In genomic region chr17:83337051-83337898, GRCm38 (mm10) we compare ENCODE assay signal across 13 mouse cellular contexts. TPM values are rescaled to one million over a fixed set of nuclear protein-coding genes. Genes with fewer than 3 reads are reported as not detected.
DNase-seq lines count a peak whose midpoint lies in the region; ATAC-seq and TF ChIP-seq lines count a peak whose summit lies in the region.
"Had no signal": no experiment of that assay in that cellular context is flagged by ENCODE, and none has a peak within 500 bp of the region (broad histone marks: within the 10 kb centered on the region; RNA-seq: fewer than 3 reads in every experiment).

No protein-coding gene starts in this region.

- intact Hi-C loops in gastrocnemius, adult 2 months (cut with DNase I): no loop called here

- no peak for ATAC-seq in stomach, postnatal 0 days (ENCODE audit: low FRiP score, low TSS enrichment)
- ATAC-seq in forebrain, postnatal 0 days: no peak
- ATAC-seq in midbrain, embryonic 13.5 days: no peak

- TF ChIP-seq POLR2A in lung, adult 2 months (IDR thresholded peaks at IDR 0.05; ENCODE audit: borderline replicate concordance, extremely low read depth, low read depth, low read length): no peak

- H3K27me3 ChIP-seq in stomach, postnatal 0 days (ENCODE audit: control insufficient read depth, insufficient read depth, low read length): no peaks in the 10 kb centered on the region
- H3K27me3 ChIP-seq in forebrain, postnatal 0 days (ENCODE audit: insufficient read depth, low read length): no peaks in the 10 kb centered on the region
- no peaks in the 10 kb centered on the region for H3K27me3 ChIP-seq in midbrain, embryonic 13.5 days
- H3K27me3 ChIP-seq: liver, embryonic 15.5 days had no signal

- no peak overlapping the region for H3K9ac ChIP-seq in stomach, postnatal 0 days (ENCODE audit: low read length)
- H3K9ac ChIP-seq in forebrain, postnatal 0 days: no peak overlapping the region
- no peak overlapping the region for H3K9ac ChIP-seq in midbrain, embryonic 13.5 days (replicated peaks)
- H3K9ac ChIP-seq: liver, embryonic 15.5 days had no signal

- H3K9me3 ChIP-seq in stomach, postnatal 0 days (ENCODE audit: control insufficient read depth, low read length): no peaks in the 10 kb centered on the region
- H3K9me3 ChIP-seq in forebrain, postnatal 0 days (ENCODE audit: low read length): no peaks in the 10 kb centered on the region
- no peaks in the 10 kb centered on the region for H3K9me3 ChIP-seq in midbrain, embryonic 13.5 days
- H3K9me3 ChIP-seq: liver, embryonic 15.5 days had no signal

- peak; percentile 18; the same call in 1 of the 2 replicates for TF ChIP-seq CTCF in gastrocnemius, adult 2 months (IDR thresholded peaks at IDR 0.05)
- TF ChIP-seq CTCF in lung, adult 2 months (IDR thresholded peaks at IDR 0.05; ENCODE audit: insufficient read depth, low read length): peak; percentile 26
- TF ChIP-seq CTCF in stomach, postnatal 0 days (IDR thresholded peaks at IDR 0.05; ENCODE audit: low read depth): peak; percentile 33
- no peak for TF ChIP-seq CTCF in forebrain, postnatal 0 days (IDR thresholded peaks at IDR 0.05; ENCODE audit: low read depth)

- H3K27ac ChIP-seq in gastrocnemius, adult 2 months: no peak overlapping the region
- no peak overlapping the region for H3K27ac ChIP-seq in stomach, postnatal 0 days (replicated peaks)
- H3K27ac ChIP-seq in forebrain, postnatal 0 days (ENCODE audit: low read depth, low read length): no peak overlapping the region
- no peak overlapping the region for H3K27ac ChIP-seq in midbrain, embryonic 13.5 days
- H3K27ac ChIP-seq: liver, embryonic 15.5 days had no signal

- TF ChIP-seq EP300 in stomach, postnatal 0 days (optimal IDR thresholded peaks at IDR 0.05): no peak

- peaks cover 2% of the 10 kb centered on the region; the same call in 1 of the 2 replicates for H3K4me1 ChIP-seq in lung, adult 2 months (ENCODE audit: control insufficient read depth, insufficient read depth, low read length)
- H3K4me1 ChIP-seq in stomach, postnatal 0 days (replicated peaks; ENCODE audit: control insufficient read depth, insufficient read depth): no peaks in the 10 kb centered on the region
- H3K4me1 ChIP-seq in forebrain, postnatal 0 days (ENCODE audit: insufficient read depth): no peaks in the 10 kb centered on the region
- no peaks in the 10 kb centered on the region for H3K4me1 ChIP-seq in midbrain, embryonic 13.5 days (replicated peaks)

- no peak overlapping the region for H3K4me3 ChIP-seq in gastrocnemius, adult 2 months
- no peak overlapping the region for H3K4me3 ChIP-seq in lung, adult 2 months (replicated peaks; ENCODE audit: extremely low read depth, low read depth, low read length)
- H3K4me3 ChIP-seq in stomach, postnatal 0 days (ENCODE audit: low read depth, low read length): no peak overlapping the region
- H3K4me3 ChIP-seq in forebrain, postnatal 0 days (ENCODE audit: low read depth, low read length): no peak overlapping the region
- no peak overlapping the region for H3K4me3 ChIP-seq in midbrain, embryonic 13.5 days (replicated peaks)
- H3K4me3 ChIP-seq: liver, embryonic 15.5 days had no signal

- H3K4me2 ChIP-seq in stomach, postnatal 0 days (replicated peaks; ENCODE audit: low read depth): no peak overlapping the region
- no peak overlapping the region for H3K4me2 ChIP-seq in forebrain, postnatal 0 days (ENCODE audit: low read depth)
- H3K4me2 ChIP-seq in midbrain, embryonic 13.5 days (replicated peaks): no peak overlapping the region
- H3K4me2 ChIP-seq: liver, embryonic 15.5 days had no signal

- WGBS in lung, adult 2 months: 68% methylated on average over 13 of the region's 13 CpGs
- 69% methylated on average over 13 of the region's 13 CpGs for WGBS in stomach, postnatal 0 days
- 77% methylated on average over 13 of the region's 13 CpGs for whole genome bisulfite sequencing in forebrain, postnatal 0 days
- WGBS in midbrain, embryonic 13.5 days: 81% methylated on average over 13 of the region's 13 CpGs

- no peaks in the 10 kb centered on the region for H3K36me3 ChIP-seq in stomach, postnatal 0 days (ENCODE audit: control insufficient read depth, insufficient read depth, low read length)
- no peaks in the 10 kb centered on the region for H3K36me3 ChIP-seq in forebrain, postnatal 0 days (ENCODE audit: insufficient read depth)
- H3K36me3 ChIP-seq in midbrain, embryonic 13.5 days: no peaks in the 10 kb centered on the region
- H3K36me3 ChIP-seq: liver, embryonic 15.5 days had no signal

- no peak for DNase-seq in gastrocnemius, adult 2 months
- DNase-seq in gastrocnemius, postnatal 10 days: no peak
- no peak for DNase-seq in lung, adult 2 months
- no peak for DNase-seq in lung, postnatal 36 days
- DNase-seq in ZHBTc4 (ENCODE audit: low read depth, low spot score): peak; percentile 37
- DNase-seq in stomach, postnatal 0 days (ENCODE audit: low spot score): no peak
- no peak for DNase-seq in forebrain, postnatal 0 days
- DNase-seq: adrenal gland, postnatal 36 days; cerebellum, adult 11-12 months; heart, adult 18-20 months; heart, postnatal 10 days had no signal

RNA-seq across cellular contexts. Expression of gene Eml4, which starts 13.5 kb away (rescaled TPM):
- 1 to 10 TPM; 1.8 to 2.6 TPM for total RNA-seq in gastrocnemius, adult 2 months (2021)
- 1 to 10 TPM; 4.8 to 7.7 TPM for total RNA-seq in gastrocnemius, postnatal 10 days (2021)
- polyA plus RNA-seq in lung, adult 2 months (2012; rRNA removed): 6.9 and 10.6 TPM in 2 replicates
- 10.9 and 11.5 TPM in 2 replicates for polyA plus RNA-seq in stomach, postnatal 0 days (2015; fragmentation: Nextera tagmentation; extraction: Ambion mirVana)
- total RNA-seq in forebrain, postnatal 0 days (2014; rRNA removed): 51.5 and 58.7 TPM in 2 replicates
- polyA plus RNA-seq in forebrain, postnatal 0 days (2015; fragmentation: Nextera tagmentation; extraction: Ambion mirVana): 12.9 and 20.0 TPM in 2 replicates
- 29.2 and 35.1 TPM in 2 replicates for polyA plus RNA-seq in midbrain, embryonic 13.5 days (2015; fragmentation: Nextera tagmentation; extraction: Ambion mirVana)
